In the genomic region with DNA sequence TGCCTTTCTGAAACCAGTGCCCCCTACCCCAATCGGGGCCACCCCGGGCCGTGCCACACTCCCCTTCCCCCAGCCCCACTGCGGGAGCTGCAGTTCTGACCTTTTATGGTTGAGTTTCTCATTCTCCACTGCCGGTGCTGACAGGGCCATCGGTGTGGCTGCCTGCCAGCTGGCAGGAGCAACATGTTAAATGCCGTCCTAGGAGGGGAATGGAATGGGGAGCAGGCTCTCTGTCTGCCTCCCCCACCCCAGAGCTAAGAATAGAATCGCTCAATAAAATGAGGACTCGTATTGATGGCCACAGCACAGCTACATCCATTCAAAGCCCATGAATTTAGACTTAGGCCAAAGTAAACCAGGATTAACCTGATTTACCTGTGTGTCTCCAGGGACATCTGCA, we compare ENCODE assay signal across 8 mouse cellular contexts.
DNase-seq lines count a peak whose midpoint lies in the region; ATAC-seq lines count a peak whose summit lies in the region.

No protein-coding gene starts in this region.

- H3K27me3 ChIP-seq in embryonic facial prominence, embryonic 10.5 days (replicated peaks; ENCODE audit: low read depth, poor library complexity, severe bottlenecking) = peaks cover 14% of the 10 kb centered on the region; the same call in 1 of the 2 replicates
- H3K27me3 ChIP-seq in heart, embryonic 16.5 days (ENCODE audit: control insufficient read depth, insufficient read depth, low read length) = no peaks in the 10 kb centered on the region
- no peaks in the 10 kb centered on the region for H3K27me3 ChIP-seq in neural tube, embryonic 13.5 days

- ATAC-seq in heart, embryonic 16.5 days (replicated peaks; ENCODE audit: extremely low read depth, insufficient read depth, low FRiP score) = peak; percentile 93
- peak; percentile 75 for ATAC-seq in neural tube, embryonic 13.5 days (ENCODE audit: low read depth)

- H3K9me3 ChIP-seq in embryonic facial prominence, embryonic 10.5 days = peaks cover 6% of the 10 kb centered on the region; the same call in 1 of the 2 replicates
- peaks cover 4% of the 10 kb centered on the region; the same call in 1 of the 2 replicates for H3K9me3 ChIP-seq in heart, embryonic 16.5 days (replicated peaks; ENCODE audit: control insufficient read depth, low read length)
- peaks cover 6% of the 10 kb centered on the region; the same call in 1 of the 2 replicates for H3K9me3 ChIP-seq in neural tube, embryonic 13.5 days

- peaks cover 6% of the 10 kb centered on the region; the same call in 1 of the 2 replicates for H3K36me3 ChIP-seq in embryonic facial prominence, embryonic 10.5 days (replicated peaks)
- H3K36me3 ChIP-seq in heart, embryonic 16.5 days (ENCODE audit: control insufficient read depth, insufficient read depth) = peaks cover 5% of the 10 kb centered on the region; the same call in 1 of the 2 replicates
- H3K36me3 ChIP-seq in neural tube, embryonic 13.5 days = no peaks in the 10 kb centered on the region

- peak; percentile 37 for DNase-seq in embryo, embryonic 11 days
- DNase-seq in embryo, embryonic 10.5 days (ENCODE audit: low spot score) = no peak
- DNase-seq in embryonic facial prominence, embryonic 10.5 days (ENCODE audit: low spot score) = no peak
- DNase-seq in kidney, postnatal 36 days = peak; percentile 91
- DNase-seq in frontal cortex, postnatal 14 days (ENCODE audit: low spot score in 2 of 2) = no peak
- DNase-seq in right cerebral cortex, adult 2 months (ENCODE audit: low spot score in 2 of 2) = no peak

- H3K4me1 ChIP-seq in embryonic facial prominence, embryonic 10.5 days = peaks cover 51% of the 10 kb centered on the region
- H3K4me1 ChIP-seq in heart, embryonic 16.5 days (ENCODE audit: control insufficient read depth, insufficient read depth, low read length) = peaks cover 59% of the 10 kb centered on the region
- peaks cover 26% of the 10 kb centered on the region for H3K4me1 ChIP-seq in neural tube, embryonic 13.5 days (replicated peaks)

- 0 out of 2 replicates have a peak overlapping the region, but pooled peaks have one; percentile 24 for H3K27ac ChIP-seq in embryonic facial prominence, embryonic 10.5 days (replicated peaks)
- H3K27ac ChIP-seq in heart, embryonic 16.5 days (ENCODE audit: low read length) = peak overlapping the region; percentile 93
- H3K27ac ChIP-seq in neural tube, embryonic 13.5 days (replicated peaks) = no peak overlapping the region

- 60% methylated on average over 9 of the region's 9 CpGs for WGBS in embryonic facial prominence, embryonic 10.5 days
- WGBS in heart, embryonic 16.5 days = 9% methylated on average over 9 of the region's 9 CpGs
- 13% methylated on average over 9 of the region's 9 CpGs for WGBS in neural tube, embryonic 13.5 days

- H3K4me3 ChIP-seq in embryonic facial prominence, embryonic 10.5 days = no peak overlapping the region
- no peak overlapping the region for H3K4me3 ChIP-seq in heart, embryonic 16.5 days (ENCODE audit: low read length)
- H3K4me3 ChIP-seq in neural tube, embryonic 13.5 days = no peak overlapping the region

- peak overlapping the region; percentile 4; the same call in 1 of the 2 replicates for H3K4me2 ChIP-seq in heart, embryonic 16.5 days (ENCODE audit: low read depth, low read length)
- no peak overlapping the region for H3K4me2 ChIP-seq in neural tube, embryonic 13.5 days

- H3K9ac ChIP-seq in heart, embryonic 16.5 days (ENCODE audit: low read length) = 0 out of 2 replicates have a peak overlapping the region, but pooled peaks have one; percentile 2
- no peak overlapping the region for H3K9ac ChIP-seq in neural tube, embryonic 13.5 days

Comparison
In these comparisons a context has a peak if more than half of its experiments do, and no peak if none do; other contexts are left out.
1. DNase-seq: peak in embryo, embryonic 11 days (single experiment) and kidney, postnatal 36 days (2 of 2); none in embryo, embryonic 10.5 days (single experiment), embryonic facial prominence, embryonic 10.5 days (single experiment), frontal cortex, postnatal 14 days (0 of 2) and right cerebral cortex, adult 2 months (0 of 2).